Mouse (Mus musculus): Measurements from ENCODE around the gene Gm10037. TPM values are rescaled to one million over a fixed set of nuclear protein-coding genes. Genes with fewer than 3 reads are reported as not detected.

The Gm10037 gene
- polyA plus RNA-seq, 1 experiment from 2014 or later, result 4.1 TPM

Other genes starting within 250 kb of the Gm10037 start
- 4.4 and 5.1 TPM in 2 replicates for gene Zfp729b, start 221.4 kb upstream of the Gm10037 start, polyA plus RNA-seq (2015; fragmentation: Nextera tagmentation; extraction: Ambion mirVana)
- gene Gm49345, start 193.3 kb upstream of the Gm10037 start, polyA plus RNA-seq (2015; fragmentation: Nextera tagmentation; extraction: Ambion mirVana), result not detected in 2 replicates
- 3.7 and 3.9 TPM in 2 replicates for gene Zfp729a, start 193.3 kb upstream of the Gm10037 start, polyA plus RNA-seq (2015; fragmentation: Nextera tagmentation; extraction: Ambion mirVana)
- 13.0 and 16.2 TPM in 2 replicates for gene Zfp738, start 144.0 kb upstream of the Gm10037 start, polyA plus RNA-seq (2015; fragmentation: Nextera tagmentation; extraction: Ambion mirVana)
- 10.1 and 10.5 TPM in 2 replicates for gene Zfp65, start 101.9 kb upstream of the Gm10037 start, polyA plus RNA-seq (2015; fragmentation: Nextera tagmentation; extraction: Ambion mirVana)
- 6.8 and 8.7 TPM in 2 replicates for gene Zfp85, start 75.9 kb upstream of the Gm10037 start, polyA plus RNA-seq (2015; fragmentation: Nextera tagmentation; extraction: Ambion mirVana)
- 2.4 and 3.1 TPM in 2 replicates for gene Zfp493, start 51.4 kb upstream of the Gm10037 start, polyA plus RNA-seq (2015; fragmentation: Nextera tagmentation; extraction: Ambion mirVana)
- 10.3 and 11.5 TPM in 2 replicates for gene Zfp273, start 17.4 kb upstream of the Gm10037 start, polyA plus RNA-seq (2015; fragmentation: Nextera tagmentation; extraction: Ambion mirVana)
- gene BC048507, start 32.2 kb downstream of the Gm10037 start, polyA plus RNA-seq (2015; fragmentation: Nextera tagmentation; extraction: Ambion mirVana), result not detected in 2 replicates

Data from forebrain, embryonic 13.5 days (tissue).